Comparison of ENCODE assay signal across 8 mouse cellular contexts in the genomic region with DNA sequence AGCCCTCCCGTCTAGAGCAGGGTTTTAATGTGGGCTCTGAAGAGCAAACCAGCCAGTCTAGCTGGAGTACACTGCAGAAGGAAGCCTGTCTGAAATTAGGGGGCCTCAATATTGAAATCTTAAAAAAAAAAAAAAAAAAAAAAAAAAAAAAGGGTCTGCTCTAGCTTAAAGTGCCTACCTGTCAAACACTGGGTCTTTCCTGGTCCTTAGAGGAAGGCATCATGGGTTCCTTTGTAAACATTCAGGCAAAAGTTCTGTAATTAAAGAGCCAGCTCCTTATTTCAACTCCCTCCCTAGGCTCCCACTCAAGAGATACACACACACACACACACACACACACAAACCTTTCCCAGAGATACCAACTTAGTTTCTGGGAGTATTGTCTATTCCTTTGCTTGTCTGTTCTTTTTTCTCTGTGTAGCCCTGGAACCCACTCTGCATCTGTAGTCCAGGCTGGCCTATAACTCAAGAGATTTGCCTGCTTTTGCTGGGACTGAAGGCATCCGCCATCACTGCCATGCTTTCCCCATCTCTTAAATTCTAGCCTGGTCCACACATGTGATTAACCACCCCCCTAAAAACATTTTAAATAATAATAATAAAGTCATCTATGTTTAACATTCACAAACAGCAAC. TPM values are rescaled to one million over a fixed set of nuclear protein-coding genes. Genes with fewer than 3 reads are reported as not detected.
DNase-seq lines count a peak whose midpoint lies in the region; ATAC-seq and TF ChIP-seq lines count a peak whose summit lies in the region.

No protein-coding gene starts in this region.

- no peaks in the 10 kb centered on the region for H3K36me3 ChIP-seq in heart, embryonic 13.5 days
- H3K36me3 ChIP-seq in hindbrain, embryonic 11.5 days (ENCODE audit: control insufficient read depth, insufficient read depth, low read length): no peaks in the 10 kb centered on the region
- no peaks in the 10 kb centered on the region for H3K36me3 ChIP-seq in midbrain, embryonic 12.5 days
- H3K36me3 ChIP-seq in thymus, adult 2 months (ENCODE audit: control insufficient read depth, insufficient read depth, low read length): no peaks in the 10 kb centered on the region

- WGBS in heart, embryonic 13.5 days: 43% methylated on average over 2 of the region's 2 CpGs
- 43% methylated on average over 2 of the region's 2 CpGs for WGBS in hindbrain, embryonic 11.5 days
- WGBS in midbrain, embryonic 12.5 days: 32% methylated on average over 2 of the region's 2 CpGs
- WGBS in thymus, adult 2 months: 48% methylated on average over 2 of the region's 2 CpGs

- peak overlapping the region; percentile 83 for H3K4me3 ChIP-seq in heart, embryonic 13.5 days
- H3K4me3 ChIP-seq in brown adipose tissue, adult 24 weeks (ENCODE audit: insufficient read depth, low read depth, low read length): peak overlapping the region; percentile 52
- H3K4me3 ChIP-seq in hindbrain, embryonic 11.5 days (ENCODE audit: low read depth, low read length): no peak overlapping the region
- H3K4me3 ChIP-seq in midbrain, embryonic 12.5 days: peak overlapping the region; percentile 87
- no peak overlapping the region for H3K4me3 ChIP-seq in thymus, adult 2 months (ENCODE audit: control insufficient read depth, insufficient read depth, low read length)

- no peaks in the 10 kb centered on the region for H3K27me3 ChIP-seq in heart, embryonic 13.5 days (replicated peaks)
- H3K27me3 ChIP-seq in hindbrain, embryonic 11.5 days (ENCODE audit: control insufficient read depth, insufficient read depth, low read length): no peaks in the 10 kb centered on the region
- no peaks in the 10 kb centered on the region for H3K27me3 ChIP-seq in midbrain, embryonic 12.5 days
- H3K27me3 ChIP-seq in thymus, adult 2 months (ENCODE audit: control insufficient read depth, insufficient read depth, low read length): peaks cover 5% of the 10 kb centered on the region; the same call in 1 of the 2 replicates

- peak overlapping the region; percentile 95 for H3K9ac ChIP-seq in heart, embryonic 13.5 days
- H3K9ac ChIP-seq in hindbrain, embryonic 11.5 days (ENCODE audit: low read depth, low read length): 0 out of 2 replicates have a peak overlapping the region, but pooled peaks have one; percentile 21
- no peak overlapping the region for H3K9ac ChIP-seq in midbrain, embryonic 12.5 days (replicated peaks)

- no peaks in the 10 kb centered on the region for H3K9me3 ChIP-seq in heart, embryonic 13.5 days
- H3K9me3 ChIP-seq in hindbrain, embryonic 11.5 days (ENCODE audit: control insufficient read depth, low read length): no peaks in the 10 kb centered on the region
- no peaks in the 10 kb centered on the region for H3K9me3 ChIP-seq in midbrain, embryonic 12.5 days

- H3K4me2 ChIP-seq in heart, embryonic 13.5 days: peak overlapping the region; percentile 92
- H3K4me2 ChIP-seq in hindbrain, embryonic 11.5 days (replicated peaks; ENCODE audit: low read depth, low read length): peak overlapping the region; percentile 19
- H3K4me2 ChIP-seq in midbrain, embryonic 12.5 days (replicated peaks): peak overlapping the region; percentile 74

- TF ChIP-seq POLR2A in thymus, adult 2 months (IDR thresholded peaks at IDR 0.05; ENCODE audit: control insufficient read depth, extremely low read depth, insufficient read depth, low read length, poor library complexity): no peak

- H3K27ac ChIP-seq in heart, embryonic 13.5 days (replicated peaks): peak overlapping the region; percentile 84
- peak overlapping the region; percentile 94 for H3K27ac ChIP-seq in brown adipose tissue, adult 24 weeks (replicated peaks; ENCODE audit: low read depth, low read length)
- no peak overlapping the region for H3K27ac ChIP-seq in hindbrain, embryonic 11.5 days (ENCODE audit: low read depth, low read length)
- H3K27ac ChIP-seq in midbrain, embryonic 12.5 days (replicated peaks): peak overlapping the region; percentile 35; the same call in 1 of the 2 replicates
- no peak overlapping the region for H3K27ac ChIP-seq in thymus, adult 2 months (ENCODE audit: control insufficient read depth, insufficient read depth, low read length)

- peaks cover 45% of the 10 kb centered on the region for H3K4me1 ChIP-seq in heart, embryonic 13.5 days
- peaks cover 6% of the 10 kb centered on the region; the same call in 1 of the 2 replicates for H3K4me1 ChIP-seq in brown adipose tissue, adult 24 weeks (ENCODE audit: control insufficient read depth, insufficient read depth, insufficient read length, low read length)
- H3K4me1 ChIP-seq in hindbrain, embryonic 11.5 days (replicated peaks; ENCODE audit: control insufficient read depth, insufficient read depth, low read length): peaks cover 6% of the 10 kb centered on the region
- H3K4me1 ChIP-seq in midbrain, embryonic 12.5 days: peaks cover 39% of the 10 kb centered on the region
- peaks cover 27% of the 10 kb centered on the region for H3K4me1 ChIP-seq in thymus, adult 2 months (replicated peaks; ENCODE audit: control insufficient read depth, insufficient read depth, low read length)

- ATAC-seq in heart, embryonic 13.5 days (ENCODE audit: extremely low read depth, insufficient number of reproducible peaks, low FRiP score, low TSS enrichment): no peak
- no peak for ATAC-seq in hindbrain, embryonic 11.5 days (ENCODE audit: low FRiP score)
- no peak for ATAC-seq in midbrain, embryonic 12.5 days (ENCODE audit: low FRiP score, low read depth)

- no peak for DNase-seq in heart, postnatal 4 days
- no peak for DNase-seq in hindbrain, embryonic 11.5 days (ENCODE audit: low spot score)
- DNase-seq in cerebellum, adult 11 months: no peak
- no peak for DNase-seq in left cerebral cortex, adult 9 months (ENCODE audit: low spot score in 2 of 2)
- DNase-seq in thymus, adult 2 months: no peak

- TF ChIP-seq CTCF in thymus, adult 2 months (IDR thresholded peaks at IDR 0.05; ENCODE audit: borderline replicate concordance, control insufficient read depth, extremely low read depth, insufficient read depth, low read length, poor library complexity): no peak

RNA-seq across cellular contexts. Expression of gene Rhob, which starts 3.0 kb away (rescaled TPM):
- polyA plus RNA-seq in heart, embryonic 13.5 days (2015; fragmentation: Nextera tagmentation; extraction: Ambion mirVana): 31.4 and 33.0 TPM in 2 replicates
- total RNA-seq in heart, postnatal 4 days (2021): 100 to 1,000 TPM; 124 to 128 TPM
- 106 and 193 TPM in 2 replicates for polyA plus RNA-seq in brown adipose tissue, adult 24 weeks (2012; ENCODE audit: insufficient read depth, insufficient read length, missing spikeins)
- polyA plus RNA-seq in hindbrain, embryonic 11.5 days (2014; fragmentation: Nextera tagmentation; extraction: Ambion mirVana): 64.4 and 65.9 TPM in 2 replicates
- polyA plus RNA-seq in midbrain, embryonic 12.5 days (2016; fragmentation: Nextera tagmentation; extraction: Ambion mirVana): 65.2 and 72.0 TPM in 2 replicates
- 77.3 and 91.4 TPM in 2 replicates for polyA plus RNA-seq in thymus, adult 2 months (2012; rRNA removed)

Comparison
In these comparisons a context has a peak if more than half of its experiments do, and no peak if none do; other contexts are left out.
1. H3K27ac ChIP-seq: peak in heart, embryonic 13.5 days (single experiment), brown adipose tissue, adult 24 weeks (single experiment) and midbrain, embryonic 12.5 days (single experiment); none in hindbrain, embryonic 11.5 days (single experiment) and thymus, adult 2 months (single experiment).
2. H3K4me2 ChIP-seq: peak in every context shown above with its lines; median percentile 92 in heart, embryonic 13.5 days; 74 in midbrain, embryonic 12.5 days; 19 in hindbrain, embryonic 11.5 days.
3. H3K4me3 ChIP-seq: peak in heart, embryonic 13.5 days (single experiment), brown adipose tissue, adult 24 weeks (single experiment) and midbrain, embryonic 12.5 days (single experiment); none in hindbrain, embryonic 11.5 days (single experiment) and thymus, adult 2 months (single experiment).